Mouse (Mus musculus): ENCODE data around the gene Rlf. TPM values are rescaled to one million over a fixed set of nuclear protein-coding genes. Genes with fewer than 3 reads are reported as not detected.
A peak's percentile ranks its signal among the peaks of the same experiment; 100 is the strongest.

Rlf gene
- polyA plus RNA-seq, 1 experiment from 2014 or later, result 19.1 TPM

- H3K4me3 ChIP-seq (ENCODE audit: low read depth, low read length), result no peak overlapping the region
- H3K27me3 ChIP-seq (ENCODE audit: control insufficient read depth, insufficient read depth, low read length), result no peaks in the 10 kb centered on the region
- no peaks in the 10 kb centered on the region for H3K36me3 ChIP-seq (ENCODE audit: control insufficient read depth, insufficient read depth, low read length)
- no peak overlapping the region for H3K9ac ChIP-seq (ENCODE audit: low read depth, low read length)
- no peaks in the 10 kb centered on the region for H3K9me3 ChIP-seq (replicated peaks; ENCODE audit: control insufficient read depth, low read length)
- 62% methylated on average over 1 of the region's 1 CpGs for WGBS (ENCODE audit: insufficient replicate concordance)
- no peaks in the 10 kb centered on the region for H3K4me1 ChIP-seq (ENCODE audit: control insufficient read depth, insufficient read depth, low read length)
- H3K4me2 ChIP-seq, result no peak overlapping the region
- no peak overlapping the region for H3K27ac ChIP-seq (ENCODE audit: low read depth, low read length)
- no peak for ATAC-seq (replicated peaks; ENCODE audit: insufficient number of reproducible peaks, low FRiP score, low TSS enrichment)
These were observed 8.3 kb upstream of the Rlf start for GRCm38 (mm10) chr4:121223136-121223535.

GRCm38 (mm10) chr4:121216216-121216615 is 1.3 kb upstream of the Rlf start:
- no peak overlapping the region for H3K4me2 ChIP-seq
- H3K27me3 ChIP-seq (ENCODE audit: control insufficient read depth, insufficient read depth, low read length), result no peaks in the 10 kb centered on the region
- H3K9ac ChIP-seq (ENCODE audit: low read depth, low read length), result no peak overlapping the region
- 43% methylated on average over 2 of the region's 2 CpGs for WGBS (ENCODE audit: insufficient replicate concordance)
- no peak for ATAC-seq (replicated peaks; ENCODE audit: insufficient number of reproducible peaks, low FRiP score, low TSS enrichment)
- no peaks in the 10 kb centered on the region for H3K36me3 ChIP-seq (ENCODE audit: control insufficient read depth, insufficient read depth, low read length)
- no peak overlapping the region for H3K27ac ChIP-seq (ENCODE audit: low read depth, low read length)
- H3K9me3 ChIP-seq (replicated peaks; ENCODE audit: control insufficient read depth, low read length), result no peaks in the 10 kb centered on the region
- H3K4me3 ChIP-seq (ENCODE audit: low read depth, low read length), result no peak overlapping the region
- peaks cover 17% of the 10 kb centered on the region for H3K4me1 ChIP-seq (ENCODE audit: control insufficient read depth, insufficient read depth, low read length)

GRCm38 (mm10) chr4:121215489-121215888 is 605 bp upstream of the Rlf start:
- WGBS (ENCODE audit: insufficient replicate concordance), result 24% methylated on average over 5 of the region's 5 CpGs
- H3K27ac ChIP-seq (ENCODE audit: low read depth, low read length), result no peak overlapping the region
- no peak for ATAC-seq (replicated peaks; ENCODE audit: insufficient number of reproducible peaks, low FRiP score, low TSS enrichment)
- H3K9ac ChIP-seq (ENCODE audit: low read depth, low read length), result peak overlapping the region; percentile 100
- H3K4me1 ChIP-seq (ENCODE audit: control insufficient read depth, insufficient read depth, low read length), result peaks cover 17% of the 10 kb centered on the region
- H3K36me3 ChIP-seq (ENCODE audit: control insufficient read depth, insufficient read depth, low read length), result no peaks in the 10 kb centered on the region
- peak overlapping the region; percentile 72 for H3K4me2 ChIP-seq
- H3K4me3 ChIP-seq (ENCODE audit: low read depth, low read length), result peak overlapping the region; percentile 96
- H3K27me3 ChIP-seq (ENCODE audit: control insufficient read depth, insufficient read depth, low read length), result no peaks in the 10 kb centered on the region
- no peaks in the 10 kb centered on the region for H3K9me3 ChIP-seq (replicated peaks; ENCODE audit: control insufficient read depth, low read length)

- peak overlapping the region; percentile 86 for H3K4me2 ChIP-seq
- peak; percentile 88 for ATAC-seq (replicated peaks; ENCODE audit: insufficient number of reproducible peaks, low FRiP score, low TSS enrichment)
- peak overlapping the region; percentile 92 for H3K27ac ChIP-seq (ENCODE audit: low read depth, low read length)
- 1% methylated on average over 32 of the region's 36 CpGs for WGBS (ENCODE audit: insufficient replicate concordance)
- no peaks in the 10 kb centered on the region for H3K9me3 ChIP-seq (replicated peaks; ENCODE audit: control insufficient read depth, low read length)
- H3K27me3 ChIP-seq (ENCODE audit: control insufficient read depth, insufficient read depth, low read length), result no peaks in the 10 kb centered on the region
- H3K4me1 ChIP-seq (ENCODE audit: control insufficient read depth, insufficient read depth, low read length), result peaks cover 17% of the 10 kb centered on the region
- no peaks in the 10 kb centered on the region for H3K36me3 ChIP-seq (ENCODE audit: control insufficient read depth, insufficient read depth, low read length)
- H3K9ac ChIP-seq (ENCODE audit: low read depth, low read length), result peak overlapping the region; percentile 100
- peak overlapping the region; percentile 96 for H3K4me3 ChIP-seq (ENCODE audit: low read depth, low read length)
These were observed 720 bp downstream of the Rlf start for GRCm38 (mm10) chr4:121213936-121214792.

GRCm38 (mm10) chr4:121208911-121209310 is 6.0 kb downstream of the Rlf start:
- Histone ChIP-seq H3K4me3 (ENCODE audit: low read depth, low read length) (no peak overlapping the region), H3K36me3 (ENCODE audit: control insufficient read depth, insufficient read depth, low read length) (no peaks in the 10 kb centered on the region), H3K4me1 (ENCODE audit: control insufficient read depth, insufficient read depth, low read length) (peaks cover 14% of the 10 kb centered on the region), H3K27me3 (ENCODE audit: control insufficient read depth, insufficient read depth, low read length) (no peaks in the 10 kb centered on the region), H3K9ac (ENCODE audit: low read depth, low read length) (no peak overlapping the region), H3K9me3 (replicated peaks; ENCODE audit: control insufficient read depth, low read length) (no peaks in the 10 kb centered on the region), H3K27ac (ENCODE audit: low read depth, low read length) (no peak overlapping the region), H3K4me2 (no peak overlapping the region)
- ATAC-seq (replicated peaks; ENCODE audit: insufficient number of reproducible peaks, low FRiP score, low TSS enrichment), result no peak
- 81% methylated on average over 4 of the region's 4 CpGs for WGBS (ENCODE audit: insufficient replicate concordance)

- peaks cover 3% of the 10 kb centered on the region for H3K4me1 ChIP-seq (ENCODE audit: control insufficient read depth, insufficient read depth, low read length)
- H3K36me3 ChIP-seq (ENCODE audit: control insufficient read depth, insufficient read depth, low read length), result peaks cover 3% of the 10 kb centered on the region; the same call in 1 of the 2 replicates
- H3K27ac ChIP-seq (ENCODE audit: low read depth, low read length), result no peak overlapping the region
- H3K9me3 ChIP-seq (replicated peaks; ENCODE audit: control insufficient read depth, low read length), result no peaks in the 10 kb centered on the region
- WGBS (ENCODE audit: insufficient replicate concordance), result 85% methylated on average over 4 of the region's 4 CpGs
- ATAC-seq (replicated peaks; ENCODE audit: insufficient number of reproducible peaks, low FRiP score, low TSS enrichment), result no peak
- no peaks in the 10 kb centered on the region for H3K27me3 ChIP-seq (ENCODE audit: control insufficient read depth, insufficient read depth, low read length)
- no peak overlapping the region for H3K4me2 ChIP-seq
- no peak overlapping the region for H3K9ac ChIP-seq (ENCODE audit: low read depth, low read length)
- no peak overlapping the region for H3K4me3 ChIP-seq (ENCODE audit: low read depth, low read length)
These were observed 17.0 kb downstream of the Rlf start for GRCm38 (mm10) chr4:121197856-121198255.

- 95% methylated on average over 4 of the region's 4 CpGs for WGBS (ENCODE audit: insufficient replicate concordance)
- H3K4me3 ChIP-seq (ENCODE audit: low read depth, low read length), result no peak overlapping the region
- no peak for ATAC-seq (replicated peaks; ENCODE audit: insufficient number of reproducible peaks, low FRiP score, low TSS enrichment)
These were observed 17.9 kb downstream of the Rlf start for GRCm38 (mm10) chr4:121196995-121197394.

GRCm38 (mm10) chr4:121196205-121196604 is 18.7 kb downstream of the Rlf start:
- ATAC-seq (replicated peaks; ENCODE audit: insufficient number of reproducible peaks, low FRiP score, low TSS enrichment), result no peak
- Histone ChIP-seq H3K4me2 (no peak overlapping the region), H3K4me1 (ENCODE audit: control insufficient read depth, insufficient read depth, low read length) (no peaks in the 10 kb centered on the region), H3K9me3 (replicated peaks; ENCODE audit: control insufficient read depth, low read length) (no peaks in the 10 kb centered on the region), H3K27ac (ENCODE audit: low read depth, low read length) (no peak overlapping the region), H3K36me3 (ENCODE audit: control insufficient read depth, insufficient read depth, low read length) (peaks cover 3% of the 10 kb centered on the region; the same call in 1 of the 2 replicates), H3K9ac (ENCODE audit: low read depth, low read length) (no peak overlapping the region), H3K27me3 (ENCODE audit: control insufficient read depth, insufficient read depth, low read length) (no peaks in the 10 kb centered on the region), H3K4me3 (ENCODE audit: low read depth, low read length) (no peak overlapping the region)
- 87% methylated on average over 2 of the region's 2 CpGs for WGBS (ENCODE audit: insufficient replicate concordance)

More at GRCm38 (mm10) chr4:121196995-121197394, 17.9 kb downstream of the Rlf start:
- H3K4me1 ChIP-seq (ENCODE audit: control insufficient read depth, insufficient read depth, low read length), result peaks cover 3% of the 10 kb centered on the region
- peaks cover 3% of the 10 kb centered on the region; the same call in 1 of the 2 replicates for H3K36me3 ChIP-seq (ENCODE audit: control insufficient read depth, insufficient read depth, low read length)
- no peak overlapping the region for H3K4me2 ChIP-seq
- no peaks in the 10 kb centered on the region for H3K27me3 ChIP-seq (ENCODE audit: control insufficient read depth, insufficient read depth, low read length)
- H3K27ac ChIP-seq (ENCODE audit: low read depth, low read length), result no peak overlapping the region
- H3K9me3 ChIP-seq (replicated peaks; ENCODE audit: control insufficient read depth, low read length), result no peaks in the 10 kb centered on the region
- no peak overlapping the region for H3K9ac ChIP-seq (ENCODE audit: low read depth, low read length)

- Histone ChIP-seq H3K9me3 (replicated peaks; ENCODE audit: control insufficient read depth, low read length) (no peaks in the 10 kb centered on the region), H3K9ac (ENCODE audit: low read depth, low read length) (no peak overlapping the region)
- no peak for ATAC-seq (replicated peaks; ENCODE audit: insufficient number of reproducible peaks, low FRiP score, low TSS enrichment)
These were observed 20.1 kb downstream of the Rlf start for GRCm38 (mm10) chr4:121194736-121195135.

More at GRCm38 (mm10) chr4:121194736-121195135, 20.1 kb downstream of the Rlf start:
- no peak overlapping the region for H3K4me2 ChIP-seq
- no peaks in the 10 kb centered on the region for H3K4me1 ChIP-seq (ENCODE audit: control insufficient read depth, insufficient read depth, low read length)
- peaks cover 3% of the 10 kb centered on the region; the same call in 1 of the 2 replicates for H3K36me3 ChIP-seq (ENCODE audit: control insufficient read depth, insufficient read depth, low read length)
- no peaks in the 10 kb centered on the region for H3K27me3 ChIP-seq (ENCODE audit: control insufficient read depth, insufficient read depth, low read length)
- no peak overlapping the region for H3K4me3 ChIP-seq (ENCODE audit: low read depth, low read length)
- no peak overlapping the region for H3K27ac ChIP-seq (ENCODE audit: low read depth, low read length)
